Mouse (Mus musculus): ENCODE measurements around the gene Nlrc5.

The Nlrc5 gene

DNA sequence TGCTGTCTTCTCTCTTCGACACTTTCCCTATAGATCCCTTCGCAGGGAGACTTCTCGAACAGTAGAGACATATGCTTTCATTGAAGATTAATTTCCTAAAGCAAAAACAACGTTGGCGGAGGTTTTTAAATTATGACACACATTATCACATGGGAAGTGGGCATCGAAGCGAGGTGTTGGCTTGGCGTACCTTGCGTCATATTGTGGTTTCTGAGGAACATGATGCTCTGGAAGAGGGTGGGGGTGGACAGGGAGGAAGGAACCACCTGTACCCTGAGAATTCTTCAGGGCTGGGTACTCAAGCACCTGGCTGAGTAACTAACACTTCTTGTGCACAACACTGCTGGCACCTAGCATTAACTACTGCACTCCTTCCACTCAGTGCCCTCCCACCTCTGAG is 90.4 kb downstream of the Nlrc5 start:
- intact Hi-C loops (cut with DNase I), result no loop called here

DNA sequence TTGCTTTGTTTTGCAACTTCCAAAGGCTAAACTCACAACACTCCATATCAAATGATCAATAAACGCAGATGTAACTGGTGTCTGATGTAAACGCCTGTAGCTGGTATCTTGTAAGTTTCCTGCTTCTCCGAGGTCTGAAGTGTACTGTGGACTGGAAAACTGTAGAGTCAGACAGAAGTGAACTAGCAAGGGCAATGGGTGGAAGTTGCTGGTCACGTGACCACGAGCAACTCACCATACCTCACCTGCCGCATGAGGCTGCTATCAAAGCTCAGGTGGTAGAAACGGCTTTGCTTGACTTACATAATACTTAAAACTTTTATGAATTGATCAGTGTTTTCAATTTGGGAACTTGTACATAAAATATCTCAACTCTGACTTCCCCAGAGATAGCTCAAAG is 93.0 kb downstream of the Nlrc5 start:
- intact Hi-C loops (cut with DNase I), result loop anchor here (5.0 kb wide), 1 partner anchor 175 kb away; no protein-coding TSS in a partner anchor

DNA sequence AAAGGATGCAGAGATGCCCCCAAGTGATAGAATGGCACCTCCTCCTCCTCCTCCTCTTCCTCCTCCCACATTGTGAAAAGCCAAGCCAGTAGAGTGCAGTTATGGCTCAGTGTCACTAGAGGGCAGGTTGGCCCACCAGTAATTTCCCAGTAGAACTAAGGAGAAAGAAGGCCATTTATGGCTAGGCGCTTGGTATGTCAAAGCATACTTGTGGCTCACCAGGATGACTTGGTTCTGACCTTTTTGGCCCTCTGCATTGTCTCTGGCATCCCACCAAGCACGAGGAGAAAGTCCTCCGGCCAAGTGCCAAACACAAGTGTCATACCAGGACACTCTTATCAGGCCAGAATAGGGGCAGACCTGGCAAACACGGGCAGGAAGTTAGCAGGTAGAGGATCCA is 94.1 kb downstream of the Nlrc5 start:
- intact Hi-C loops (cut with DNase I), result loop anchor here (2.0 to 5.0 kb wide), 2 partner anchors 57 to 174 kb away; no protein-coding TSS in a partner anchor

DNA sequence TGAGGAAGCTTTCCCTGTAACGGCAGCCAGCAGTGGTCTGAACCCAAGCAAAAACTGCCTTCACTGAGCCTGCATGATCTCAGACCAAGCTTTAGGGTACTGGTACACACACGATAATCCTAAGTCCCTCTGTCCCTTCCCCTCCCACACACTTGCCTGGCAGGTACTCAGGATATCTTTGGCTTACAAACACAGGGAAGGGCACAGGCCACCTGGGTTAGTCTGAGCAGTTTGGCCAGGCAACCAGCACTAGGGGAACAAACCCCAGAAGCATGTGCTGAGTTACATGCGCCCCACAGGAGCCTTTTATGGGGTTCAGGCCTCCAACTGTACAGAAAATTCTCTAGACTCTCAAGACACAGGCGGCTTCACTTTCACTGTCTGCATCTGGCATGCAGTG is 95.7 kb downstream of the Nlrc5 start:
- intact Hi-C loops (cut with DNase I), result loop anchor here (2.0 to 5.0 kb wide), 2 partner anchors 55 to 172 kb away; no protein-coding TSS in a partner anchor

DNA sequence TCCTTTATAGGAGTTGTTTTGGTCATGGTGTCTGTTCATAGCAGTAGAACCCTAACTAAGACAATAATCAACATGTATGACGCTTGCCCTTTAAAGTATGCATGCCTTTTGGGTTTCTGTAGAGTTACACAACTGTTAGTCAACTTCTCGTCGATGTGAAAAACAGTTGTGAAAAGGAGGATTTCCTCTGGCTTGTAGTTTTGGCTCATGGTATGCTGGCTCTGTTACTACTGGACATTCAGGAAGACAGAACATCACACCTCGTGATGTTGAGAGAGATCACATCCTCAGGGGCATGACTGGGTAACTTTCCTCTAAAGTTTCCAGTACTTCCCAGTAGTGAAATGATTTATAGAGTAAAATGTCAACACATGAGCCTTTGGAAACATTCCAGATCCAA is 96.5 kb downstream of the Nlrc5 start:
- intact Hi-C loops (cut with DNase I), result no loop called here

DNA sequence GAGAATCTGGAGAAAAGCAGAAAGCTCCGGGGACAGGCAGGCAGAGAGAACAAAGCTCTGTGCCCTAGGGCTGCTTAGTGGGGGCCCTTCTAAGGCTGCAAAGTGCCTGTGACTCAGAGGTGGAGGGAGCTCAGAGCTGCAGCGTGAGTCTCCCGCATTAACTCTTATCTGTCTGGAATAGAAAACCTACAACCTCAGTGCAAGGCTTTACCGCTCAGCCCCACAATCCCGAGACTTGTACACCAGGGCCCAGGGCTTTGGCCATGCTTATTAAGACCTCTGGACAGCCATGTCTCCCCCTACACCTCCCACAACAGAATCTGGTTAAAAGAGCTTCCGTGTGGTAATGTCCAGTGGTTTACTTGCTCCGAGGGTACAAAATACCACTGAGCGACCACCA is 97.8 kb downstream of the Nlrc5 start:
- intact Hi-C loops (cut with DNase I), result no loop called here

DNA sequence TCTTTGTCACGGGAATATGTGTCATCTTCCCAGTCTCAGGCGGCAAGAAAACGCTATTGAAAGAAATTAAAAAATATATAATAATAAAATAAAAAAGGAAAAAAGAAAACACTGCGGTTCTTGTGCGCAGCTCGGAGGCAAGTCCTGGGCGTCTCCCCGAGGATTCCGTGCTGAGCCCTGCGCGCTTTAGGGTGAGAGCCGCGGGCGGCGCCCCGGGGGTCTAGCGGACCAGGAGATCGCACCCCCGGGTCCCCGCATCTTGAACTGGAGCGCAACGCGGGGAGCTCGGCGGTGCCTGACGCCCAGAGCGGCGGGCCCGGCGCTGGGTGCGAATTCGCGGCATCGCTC is 98.3 kb downstream of the Nlrc5 start:
- intact Hi-C loops (cut with DNase I), result no loop called here

DNA sequence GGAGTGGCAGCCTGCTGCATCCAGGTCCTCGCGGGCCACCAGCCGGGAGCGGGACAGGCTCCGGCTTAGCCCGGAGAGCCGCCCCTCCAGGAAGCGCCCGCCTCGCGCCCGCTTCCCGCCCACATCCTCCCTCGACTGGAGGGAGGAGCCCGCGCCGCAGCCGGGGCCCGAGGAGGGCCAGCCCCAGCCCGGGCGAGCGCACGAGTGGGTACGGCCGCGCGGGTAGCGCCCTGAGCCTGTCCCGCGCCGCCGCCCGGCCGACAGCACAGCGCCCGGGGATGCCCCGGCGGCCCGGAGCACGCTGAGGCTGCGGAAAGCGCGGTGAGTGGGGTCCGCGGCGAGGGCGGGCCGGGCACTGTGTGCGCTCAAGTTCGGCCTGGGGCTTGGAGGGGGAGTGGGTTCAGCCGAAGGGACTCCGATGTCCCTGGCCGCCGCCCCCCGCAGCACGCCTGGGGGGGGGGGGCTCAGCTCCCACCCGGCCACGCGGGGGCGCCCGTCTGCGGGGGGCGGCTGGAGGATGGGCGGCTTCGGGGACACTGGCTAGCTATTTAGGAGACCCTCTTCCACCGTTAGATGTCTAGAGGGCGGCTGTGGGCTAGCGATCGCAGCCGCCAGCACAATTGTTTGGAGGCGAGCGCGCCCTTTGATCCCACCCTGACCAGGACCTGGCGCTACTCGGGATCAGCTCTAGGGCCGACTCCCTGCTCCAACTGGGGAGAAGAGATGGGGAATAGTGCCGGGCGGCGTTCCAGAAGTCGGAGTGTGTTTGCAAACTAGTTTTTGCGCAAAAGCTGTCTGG is 98.9 kb downstream of the Nlrc5 start, which contains the start of gene Cpne2:
Gene Cpne2, plus strand, starts transcription at position 118 of the 799 bp plus-strand sequence.
- intact Hi-C loops (cut with DNase I), result no loop called here

DNA sequence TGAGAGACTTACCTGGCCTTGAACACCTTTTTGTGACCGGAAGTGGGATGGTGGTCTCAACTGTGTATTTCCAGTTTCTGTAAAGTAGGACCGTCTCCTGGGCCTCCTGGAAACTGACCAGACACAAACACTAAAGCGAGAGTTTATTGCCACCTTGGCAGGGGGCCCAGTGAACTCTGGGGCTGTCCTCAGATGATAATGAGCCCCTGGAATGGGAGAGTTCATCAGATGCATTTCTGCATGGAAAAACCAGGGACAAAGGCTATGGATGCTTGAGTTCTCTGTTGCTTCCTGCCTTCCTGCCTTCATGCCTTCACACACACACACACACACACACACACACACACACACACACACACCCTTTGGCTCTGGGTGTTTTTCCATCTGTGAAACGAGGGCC is 100.5 kb downstream of the Nlrc5 start:
- intact Hi-C loops (cut with DNase I), result no loop called here

DNA sequence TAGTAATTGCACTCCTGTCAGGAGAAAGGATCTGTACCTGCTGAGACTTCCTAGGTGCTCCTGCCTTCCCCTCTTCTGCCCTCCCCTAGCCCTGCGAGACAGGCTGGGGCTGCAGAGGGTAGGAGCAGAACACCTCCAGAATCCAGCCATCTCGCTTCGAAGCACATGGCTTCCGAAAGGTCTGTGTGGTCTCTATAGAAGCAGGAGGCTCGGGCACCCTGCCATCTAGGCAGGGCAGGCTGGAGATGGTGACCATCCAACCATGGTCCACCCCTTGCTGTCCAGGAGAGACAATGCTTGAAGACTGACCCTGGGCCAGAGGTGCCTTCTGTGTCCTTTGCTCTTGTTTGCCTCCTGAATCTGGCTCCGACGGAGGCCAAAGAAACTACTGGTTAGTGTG is 101.5 kb downstream of the Nlrc5 start:
- intact Hi-C loops (cut with DNase I), result no loop called here

DNA sequence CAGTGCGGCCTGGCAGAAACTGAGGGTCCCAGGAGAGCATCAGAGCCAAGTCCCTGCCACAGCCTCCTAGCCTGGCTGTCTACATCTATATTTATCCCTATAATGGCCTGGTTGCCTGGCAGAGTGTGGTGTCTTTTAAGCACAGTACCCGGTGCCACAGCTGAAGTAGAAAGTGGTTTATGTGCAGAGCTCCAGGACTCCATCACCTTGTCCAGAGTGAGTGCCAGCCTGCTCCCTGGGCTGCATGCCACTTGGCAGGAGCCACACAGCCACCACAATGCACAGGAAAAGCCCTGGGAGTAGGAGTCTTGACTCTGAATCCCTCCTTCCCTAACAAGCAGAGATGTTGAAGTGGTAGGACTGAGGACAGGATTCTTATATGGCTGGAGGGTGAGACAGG is 103.3 kb downstream of the Nlrc5 start:
- intact Hi-C loops (cut with DNase I), result no loop called here

DNA sequence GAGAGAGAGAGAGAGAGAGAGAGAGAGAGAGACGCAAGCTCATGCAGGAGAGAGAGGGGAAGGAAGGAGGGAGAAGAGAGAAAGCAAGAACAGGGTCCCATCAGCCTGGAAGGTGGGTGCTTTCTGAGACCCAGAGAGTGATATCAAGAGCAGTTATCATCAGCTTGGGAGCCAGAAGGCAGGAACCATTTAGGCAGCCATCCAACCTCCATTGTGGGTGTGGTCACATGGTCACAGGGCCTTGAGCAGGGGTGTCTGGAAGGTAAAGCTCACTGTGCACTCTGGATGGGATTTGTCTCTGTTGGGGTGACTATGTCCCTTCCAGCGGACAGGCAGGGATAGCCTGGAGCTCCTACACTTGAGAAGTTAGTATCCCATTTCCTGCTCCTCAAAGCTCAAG is 105.9 kb downstream of the Nlrc5 start:
- intact Hi-C loops (cut with DNase I), result no loop called here

DNA sequence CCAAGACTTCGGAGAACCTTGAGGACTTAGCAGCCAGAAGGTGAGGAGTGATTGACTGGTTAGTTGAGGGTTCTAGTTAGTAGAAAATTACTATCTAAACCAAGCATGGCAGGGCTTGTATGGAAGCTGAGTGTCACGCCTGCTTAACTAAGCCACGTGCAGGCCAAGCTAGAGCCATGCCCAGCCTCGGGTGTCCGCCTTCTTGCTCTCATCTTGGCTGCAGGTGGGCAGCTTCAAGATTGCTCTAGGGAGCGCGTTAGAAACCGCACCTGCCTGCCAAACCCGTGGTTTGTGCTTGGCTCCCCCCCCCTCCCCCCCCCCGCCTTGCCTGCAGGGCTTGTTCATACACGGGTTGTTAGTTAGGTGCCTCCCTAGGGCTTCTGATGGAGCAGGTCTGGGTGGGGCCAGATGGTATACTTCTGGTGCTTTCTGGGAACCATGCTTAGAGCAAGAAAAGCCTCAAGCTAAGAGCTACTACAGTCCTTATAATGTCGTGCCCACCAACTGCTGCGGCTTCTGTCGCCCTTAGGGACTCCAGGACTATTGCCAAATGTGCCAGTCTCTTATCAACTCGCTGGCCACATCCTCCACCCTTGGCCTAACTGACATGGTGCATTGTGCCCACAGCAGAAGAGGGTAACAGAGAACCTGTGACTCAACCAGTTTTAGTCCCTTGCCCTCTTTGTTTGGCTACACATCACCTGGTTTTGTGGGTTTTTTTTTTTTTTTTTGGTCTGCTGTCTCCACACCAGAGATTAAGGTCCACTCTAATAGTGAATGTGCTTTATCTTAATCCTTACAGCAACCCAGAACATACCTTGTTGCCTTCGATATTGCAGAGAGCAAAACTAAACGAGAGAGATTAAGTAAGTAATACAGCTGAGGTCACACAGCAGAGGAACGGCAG is 107.0 kb downstream of the Nlrc5 start:
- intact Hi-C loops (cut with DNase I), result no loop called here

DNA sequence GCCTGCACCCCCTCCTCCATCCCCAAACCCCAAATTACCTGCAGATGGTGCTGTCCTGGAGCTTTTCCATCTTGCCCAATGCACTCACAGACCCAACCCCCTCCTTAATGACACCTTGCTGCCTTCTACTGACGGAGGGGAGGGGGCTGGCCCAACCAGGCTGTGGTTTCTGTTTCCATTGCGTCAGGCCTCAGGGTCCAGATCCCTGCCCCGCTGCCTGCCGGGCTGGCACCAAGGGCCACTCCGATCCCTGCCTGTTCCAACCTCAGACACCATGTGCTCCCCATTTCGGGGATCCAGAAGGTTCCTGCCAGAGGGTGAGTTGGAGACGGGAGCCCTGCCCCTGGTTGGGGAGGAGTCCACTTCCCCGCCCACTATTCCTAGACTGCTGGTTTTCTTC is 109.8 kb downstream of the Nlrc5 start:
- intact Hi-C loops (cut with DNase I), result no loop called here

DNA sequence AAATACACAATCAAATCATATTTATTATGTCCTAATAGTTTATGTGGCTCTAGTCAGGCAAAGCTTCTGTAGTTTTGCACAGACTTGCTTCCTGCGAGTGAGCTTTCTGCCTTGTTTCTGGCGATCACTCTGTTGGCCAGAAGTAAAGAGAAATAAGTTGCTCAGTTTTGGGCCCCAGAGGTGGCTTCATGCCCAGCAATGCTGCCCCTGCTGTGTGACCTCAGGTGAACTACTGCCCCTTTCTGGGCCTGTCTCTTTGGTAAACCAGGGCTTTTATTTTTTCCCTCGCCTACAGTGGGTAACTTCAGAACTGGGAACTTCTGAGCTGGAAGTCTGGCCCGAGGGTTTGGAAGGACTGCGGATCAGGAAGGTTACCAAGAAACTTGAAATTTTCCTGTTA is 114.9 kb downstream of the Nlrc5 start:
- intact Hi-C loops (cut with DNase I), result no loop called here

DNA sequence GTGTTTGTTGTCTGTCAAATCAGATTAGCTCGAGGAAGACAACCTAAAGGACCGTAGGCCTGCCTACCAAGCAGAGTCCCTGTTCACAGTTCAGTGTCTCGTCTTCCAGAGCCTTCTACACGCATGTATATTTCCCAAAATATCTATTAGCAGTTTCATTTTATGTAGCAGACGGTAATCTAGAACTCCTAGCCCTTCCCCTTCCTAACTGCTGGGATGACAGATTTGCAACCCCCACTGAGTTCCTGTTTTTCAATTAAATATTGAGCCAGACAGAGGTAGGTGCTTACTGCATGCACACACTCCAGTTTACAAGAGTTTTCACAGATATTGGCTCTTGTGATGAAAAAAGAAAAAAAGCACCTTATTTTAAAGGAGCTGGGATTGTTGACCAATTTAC is 115.3 kb downstream of the Nlrc5 start:
- intact Hi-C loops (cut with DNase I), result no loop called here

DNA sequence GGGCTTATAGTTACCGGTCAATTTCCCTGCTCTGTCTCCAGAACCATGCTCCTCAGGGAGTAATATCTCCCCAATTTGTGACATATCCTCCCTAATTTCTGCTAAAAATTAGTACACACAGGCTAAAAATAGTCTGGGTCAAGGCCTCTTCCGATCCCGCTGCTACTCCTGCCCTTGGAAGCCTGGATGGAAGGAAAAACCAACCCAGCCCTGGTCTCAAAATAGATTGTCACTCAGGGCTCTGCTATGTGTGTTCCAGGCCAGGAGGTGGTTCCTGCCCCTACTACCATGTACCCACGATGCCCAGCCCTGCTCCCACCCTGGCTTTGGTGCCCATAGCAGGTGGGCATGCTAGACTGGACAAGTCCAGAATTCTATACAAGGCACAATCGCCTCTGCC is 115.8 kb downstream of the Nlrc5 start:
- intact Hi-C loops (cut with DNase I), result no loop called here

DNA sequence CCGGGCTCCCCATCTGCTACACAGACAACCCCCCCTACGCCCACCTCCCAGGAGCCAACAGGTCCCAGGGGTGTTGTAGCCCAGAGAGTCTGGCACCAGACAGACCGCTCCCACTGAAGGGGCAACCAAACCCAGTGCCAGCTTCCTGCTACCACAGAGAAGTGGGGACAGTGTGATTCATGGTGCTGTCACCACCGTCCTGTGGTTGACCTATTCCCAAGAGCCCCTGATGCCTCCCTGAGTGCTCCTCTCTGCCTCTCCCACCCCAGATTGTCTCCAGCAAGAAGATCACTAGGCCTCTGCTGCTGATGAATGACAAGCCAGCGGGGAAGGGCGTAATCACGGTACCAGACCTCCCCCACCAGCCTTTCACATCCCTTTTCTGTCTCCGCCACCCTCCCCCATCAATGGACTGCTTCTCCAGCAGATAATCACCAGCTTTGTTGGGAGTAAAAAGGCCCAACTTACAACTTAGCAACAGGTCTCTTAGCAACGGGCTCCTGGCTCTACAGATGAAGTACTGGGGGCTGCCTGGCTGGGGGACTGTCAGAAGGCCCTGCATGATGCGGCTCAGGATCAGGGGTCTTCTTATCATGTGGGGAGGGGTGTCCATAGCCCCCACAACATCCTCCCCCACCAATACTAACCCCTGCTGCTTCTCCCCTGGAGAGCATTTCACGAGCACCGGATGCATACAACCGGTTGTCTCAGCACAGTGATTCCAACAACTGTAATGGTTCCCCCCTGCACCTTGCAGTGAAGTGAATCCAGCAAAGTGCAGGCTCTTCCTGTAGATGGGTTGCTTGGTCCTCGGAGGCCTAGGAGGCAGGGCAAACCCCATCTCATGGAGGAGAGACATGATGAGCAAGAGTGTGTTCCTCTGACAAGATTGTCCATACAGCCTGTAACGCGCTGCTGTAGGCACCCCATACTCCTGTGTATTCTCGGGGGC is 117.6 kb downstream of the Nlrc5 start:
- intact Hi-C loops (cut with DNase I), result no loop called here

DNA sequence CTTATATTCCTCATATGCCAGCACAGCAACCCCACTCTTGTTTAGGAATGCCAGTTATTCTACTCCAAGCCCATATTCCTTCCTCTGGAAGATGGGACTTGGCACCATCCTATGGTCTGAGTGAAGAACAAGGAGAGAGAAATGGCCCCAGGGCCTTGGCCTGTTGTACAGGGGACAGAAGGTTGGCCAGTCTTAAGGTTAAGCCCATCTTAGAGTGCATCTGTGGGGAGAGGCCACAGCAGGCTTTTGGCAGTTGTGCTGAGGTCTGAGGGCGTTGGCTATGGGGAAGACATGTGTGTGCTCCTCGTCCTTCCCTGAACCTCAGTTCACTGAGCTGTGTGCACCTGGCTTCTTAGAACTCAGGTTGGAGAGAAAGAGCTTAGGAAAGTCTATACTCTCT is 118.5 kb downstream of the Nlrc5 start:
- intact Hi-C loops (cut with DNase I), result no loop called here

DNA sequence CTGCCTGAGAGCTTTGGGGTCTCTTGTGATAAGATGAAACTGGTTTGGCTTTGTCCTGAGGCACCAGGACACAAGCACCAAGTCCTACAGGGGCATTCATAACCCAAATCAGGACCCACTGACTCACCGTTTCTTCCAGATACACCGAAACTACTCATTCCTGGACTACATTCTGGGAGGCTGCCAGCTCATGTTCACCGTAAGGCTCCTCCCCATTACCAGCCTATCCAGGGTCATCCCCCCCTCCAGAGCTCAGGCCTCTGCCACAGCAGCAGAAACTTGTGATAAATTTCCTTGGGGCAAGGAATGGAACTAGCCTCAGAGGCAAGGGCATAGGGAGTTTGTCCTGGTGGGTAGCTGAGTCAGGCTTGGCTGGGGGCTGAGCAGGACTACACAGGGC is 123.1 kb downstream of the Nlrc5 start:
- intact Hi-C loops (cut with DNase I), result no loop called here

DNA sequence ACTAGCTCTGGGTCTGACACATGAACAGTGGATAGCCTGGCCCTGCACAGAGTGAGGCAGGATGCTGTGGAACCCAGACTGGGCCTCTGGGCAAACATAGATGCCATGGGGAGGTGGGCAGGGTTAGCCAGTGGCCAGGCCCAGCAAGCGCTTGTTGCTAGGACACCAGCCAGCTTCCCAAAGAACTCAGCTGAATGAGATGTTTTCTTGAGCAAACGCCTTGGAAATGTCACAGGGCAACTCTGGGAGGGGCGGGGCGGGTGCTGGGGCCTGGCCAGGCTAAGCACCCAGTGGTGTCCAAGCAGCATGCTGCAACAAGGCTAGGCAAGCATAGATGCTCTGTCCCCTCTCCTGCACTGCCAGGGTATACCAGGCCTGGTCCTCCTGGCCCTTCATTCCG is 127.1 kb downstream of the Nlrc5 start:
- intact Hi-C loops (cut with DNase I), result no loop called here
